Mouse (Mus musculus) limb, embryonic 15.5 days (tissue): ENCODE measurements around the gene Ctps. TPM values are rescaled to one million over a fixed set of nuclear protein-coding genes. Genes with fewer than 3 reads are reported as not detected.

Experiments
- ATAC-seq: fragments of 200-750 bp; cut with Nextera tagmentation; 2 replicates; pipeline ENCODE4 v1.8.0; 2017; ENCODE audit warnings: low read depth, moderate TSS enrichment; ENCODE audit not compliant: insufficient number of reproducible peaks, low FRiP score, low TSS enrichment
- H3K27ac ChIP-seq: fragments of 300-500 bp; sonication (generic); 2 replicates; pipeline ENCODE4 v1.5.1; 2015; ENCODE audit warnings: moderate library complexity, mild to moderate bottlenecking, inconsistent platforms
- H3K27me3 ChIP-seq: fragments of 300-500 bp; sonication (generic); 2 replicates; pipeline ENCODE4 v1.6.1; 2015; ENCODE audit warnings: inconsistent platforms
- H3K36me3 ChIP-seq: fragments of 300-500 bp; sonication (generic); 2 replicates; pipeline ENCODE4 v1.6.1; 2015; ENCODE audit warnings: inconsistent platforms
- H3K4me1 ChIP-seq: fragments of 300-500 bp; sonication (generic); 2 replicates; pipeline ENCODE4 v1.6.1; 2015; ENCODE audit warnings: inconsistent platforms
- H3K4me2 ChIP-seq: fragments of 300-500 bp; sonication (generic); 2 replicates; pipeline ENCODE4 v1.6.1; 2015; ENCODE audit warnings: mild to moderate bottlenecking, inconsistent platforms
- H3K4me3 ChIP-seq: fragments of 300-500 bp; sonication (generic); 2 replicates; pipeline ENCODE4 v1.5.1; 2015; ENCODE audit warnings: mild to moderate bottlenecking, inconsistent platforms
- H3K9ac ChIP-seq: fragments of 300-500 bp; sonication (generic); 2 replicates; pipeline ENCODE4 v1.6.1; 2015; ENCODE audit warnings: inconsistent platforms
- H3K9me3 ChIP-seq: fragments of 300-500 bp; sonication (generic); 2 replicates; pipeline ENCODE4 v1.6.1; 2016; ENCODE audit warnings: inconsistent platforms
- WGBS: fragments of 180-500 bp; shearing (Covaris S2); methylation state at CpG from one replicate; pipeline ENCODE4 v1.1.7; 2015; 5-methylcytosine and 5-hydroxymethylcytosine counted together
- polyA plus RNA-seq: library from polyadenylated mRNA; unstranded; fragments of >200 nt; fragmentation: Nextera tagmentation; extraction: Ambion mirVana; gene quantifications from 2 replicates; pipeline ENCODE4 v1.2.1, GENCODE M21; 2015

The Ctps gene
- 67.6 and 68.6 TPM in 2 replicates for polyA plus RNA-seq

DNA sequence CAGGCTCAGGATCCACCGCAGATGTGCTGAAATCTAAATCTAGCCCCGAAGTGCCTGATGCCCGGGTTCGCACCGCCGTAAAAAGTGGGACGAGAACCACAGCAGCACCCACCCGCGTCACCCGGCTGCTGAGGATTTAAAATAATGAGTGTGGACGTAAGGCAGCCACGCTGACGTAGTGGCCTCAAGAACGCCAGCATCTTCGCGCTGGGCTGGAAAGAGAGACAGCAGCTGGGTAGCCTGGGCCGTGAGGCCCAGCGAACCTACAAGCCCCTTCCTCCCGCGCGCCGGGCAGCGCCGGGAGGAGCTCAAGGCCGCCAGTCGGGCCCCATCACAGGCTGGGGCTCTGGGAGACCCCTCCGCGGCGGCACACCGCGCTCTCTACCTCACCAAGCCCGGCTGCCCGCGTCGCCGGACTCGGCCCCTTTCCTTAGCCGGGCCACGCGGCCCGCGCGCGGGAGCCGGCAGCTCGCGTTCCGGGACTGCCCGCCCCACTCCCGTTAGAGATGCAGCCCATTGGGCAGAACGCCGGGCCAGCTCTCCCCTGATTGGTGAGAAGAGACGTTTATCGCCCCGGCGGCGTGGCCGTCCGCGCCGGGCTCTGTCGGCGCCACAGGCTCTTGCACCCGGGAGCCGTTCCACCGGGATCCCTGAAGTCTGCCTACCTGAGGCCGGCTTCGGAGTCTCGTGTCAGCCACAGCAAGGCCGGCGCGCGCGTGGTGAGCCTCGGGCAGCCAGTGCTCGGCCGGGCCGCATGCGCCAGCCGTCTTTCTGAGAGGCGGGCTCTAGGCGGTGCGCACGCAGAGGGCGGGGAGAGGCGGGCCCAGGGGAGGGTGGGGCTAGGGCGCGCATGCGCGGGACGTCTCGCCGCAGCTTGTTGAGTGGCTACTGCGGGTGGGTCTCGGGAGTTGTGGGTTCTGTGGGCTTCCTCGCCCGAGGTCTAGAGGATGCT lies at the start of gene Ctps:
Gene Ctps, minus strand, starts transcription at position 791 of the 952 bp plus-strand sequence.
- Histone ChIP-seq H3K4me2 (peak within 1 kb of the TSS; percentile 71), H3K27ac (peak within 1 kb of the TSS; percentile 97), H3K27me3 (no peaks in the 10 kb centered on the region), H3K9me3 (no peaks in the 10 kb centered on the region), H3K36me3 (peaks cover 2% of the 10 kb centered on the region), H3K4me1 (peaks cover 32% of the 10 kb centered on the region), H3K4me3 (peak within 1 kb of the TSS; percentile 93), H3K9ac (peak within 1 kb of the TSS; percentile 79)
- ATAC-seq = peak; percentile 96
- WGBS = under 1% methylated on average over 97 of the region's 97 CpGs

- Histone ChIP-seq H3K4me1 (0 out of 2 replicates have a peak, but pooled peaks cover 4% of the 10 kb centered on the region), H3K4me3 (no peak overlapping the region), H3K36me3 (no peaks in the 10 kb centered on the region), H3K27ac (no peak overlapping the region), H3K9me3 (no peaks in the 10 kb centered on the region), H3K27me3 (no peaks in the 10 kb centered on the region), H3K9ac (no peak overlapping the region), H3K4me2 (no peak overlapping the region)
- no peak for ATAC-seq
- WGBS = 65% methylated on average over 13 of the region's 13 CpGs
Measured at GRCm38 (mm10) chr4:120616199-120617025, 46.3 kb upstream of the Ctps start.

DNA sequence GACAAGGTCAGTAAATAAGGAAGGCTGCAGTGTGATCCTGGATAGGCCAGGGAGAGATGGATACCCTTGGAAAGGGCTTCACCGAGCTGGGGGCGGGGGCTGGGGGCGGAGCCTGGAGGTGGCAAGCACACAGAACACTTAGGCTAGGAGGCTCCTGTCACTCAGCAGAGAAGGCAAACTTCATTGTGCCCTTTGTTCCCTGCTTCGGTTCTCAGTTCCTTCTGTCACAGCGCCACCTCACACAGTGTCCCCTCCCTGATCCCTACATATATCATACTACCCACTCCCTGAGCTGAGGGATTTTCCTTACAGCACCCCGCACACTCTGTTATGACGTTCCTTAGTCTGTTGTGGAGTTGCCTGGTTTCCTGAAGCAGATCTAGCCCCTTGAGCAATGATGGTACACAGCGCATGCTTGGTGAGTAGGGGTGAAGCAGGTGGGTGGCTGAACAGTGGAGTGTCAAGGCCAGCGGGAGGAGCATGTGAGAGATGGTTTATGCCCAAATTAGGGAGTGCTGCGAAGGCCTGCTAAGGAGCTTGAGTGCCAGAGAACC lies 45.5 kb upstream of the Ctps start:
- 0 out of 2 replicates have a peak, but pooled peaks cover 4% of the 10 kb centered on the region for H3K4me1 ChIP-seq
- no peak overlapping the region for H3K9ac ChIP-seq
- no peak overlapping the region for H3K4me3 ChIP-seq
- H3K9me3 ChIP-seq = no peaks in the 10 kb centered on the region
- no peak overlapping the region for H3K4me2 ChIP-seq
- H3K36me3 ChIP-seq = no peaks in the 10 kb centered on the region
- WGBS = 31% methylated on average over 10 of the region's 10 CpGs
- no peak overlapping the region for H3K27ac ChIP-seq
- no peaks in the 10 kb centered on the region for H3K27me3 ChIP-seq
- ATAC-seq = no peak; the same call in 1 of the 2 replicates

- Histone ChIP-seq H3K4me3 (no peak overlapping the region), H3K27me3 (no peaks in the 10 kb centered on the region), H3K27ac (no peak overlapping the region), H3K4me2 (no peak overlapping the region), H3K4me1 (0 out of 2 replicates have a peak, but pooled peaks cover 4% of the 10 kb centered on the region), H3K9ac (no peak overlapping the region), H3K9me3 (no peaks in the 10 kb centered on the region), H3K36me3 (no peaks in the 10 kb centered on the region)
- whole genome bisulfite sequencing = 73% methylated on average over 9 of the region's 9 CpGs
- ATAC-seq = no peak
Measured at GRCm38 (mm10) chr4:120614644-120615043, 44.6 kb upstream of the Ctps start.

- H3K4me3 ChIP-seq = no peak overlapping the region
- H3K36me3 ChIP-seq = no peaks in the 10 kb centered on the region
- no peaks in the 10 kb centered on the region for H3K9me3 ChIP-seq
- H3K27me3 ChIP-seq = no peaks in the 10 kb centered on the region
- H3K9ac ChIP-seq = no peak overlapping the region
- H3K27ac ChIP-seq = no peak overlapping the region
- no peak overlapping the region for H3K4me2 ChIP-seq
- H3K4me1 ChIP-seq = 0 out of 2 replicates have a peak, but pooled peaks cover 4% of the 10 kb centered on the region
- 83% methylated on average over 8 of the region's 8 CpGs for WGBS
- no peak for ATAC-seq
Measured at GRCm38 (mm10) chr4:120613691-120614329, 43.7 kb upstream of the Ctps start.

- no peak overlapping the region for H3K4me2 ChIP-seq
- H3K9me3 ChIP-seq = no peaks in the 10 kb centered on the region
- 0 out of 2 replicates have a peak, but pooled peaks cover 4% of the 10 kb centered on the region for H3K4me1 ChIP-seq
- no peak overlapping the region for H3K4me3 ChIP-seq
- H3K36me3 ChIP-seq = no peaks in the 10 kb centered on the region
- H3K9ac ChIP-seq = no peak overlapping the region
- ATAC-seq = no peak
- no peak overlapping the region for H3K27ac ChIP-seq
- WGBS = 33% methylated on average over 9 of the region's 9 CpGs
- H3K27me3 ChIP-seq = no peaks in the 10 kb centered on the region
Measured at GRCm38 (mm10) chr4:120612304-120613080, 42.4 kb upstream of the Ctps start.

DNA sequence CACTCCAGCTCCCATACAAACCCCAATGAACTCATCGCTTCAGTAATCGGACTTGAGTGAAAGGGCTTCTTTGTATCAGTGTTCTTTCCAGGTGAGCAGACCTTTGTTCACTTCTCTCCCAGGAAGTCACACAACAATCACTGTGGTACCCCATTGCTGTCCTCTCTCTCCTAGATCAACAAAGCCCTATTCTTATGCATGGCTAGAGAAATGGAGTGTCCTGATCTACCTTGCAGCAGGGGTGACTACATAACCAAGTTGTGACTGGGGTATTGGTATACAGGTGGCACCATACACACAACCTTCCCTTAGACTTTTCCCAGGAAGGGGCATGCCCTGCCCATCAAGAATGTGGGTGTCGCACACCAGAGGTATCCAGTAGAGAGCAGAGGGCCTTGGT lies 40.9 kb upstream of the Ctps start:
- no peaks in the 10 kb centered on the region for H3K27me3 ChIP-seq
- no peak overlapping the region for H3K4me3 ChIP-seq
- no peak overlapping the region for H3K9ac ChIP-seq
- ATAC-seq = no peak
- H3K9me3 ChIP-seq = no peaks in the 10 kb centered on the region
- WGBS = 90% methylated on average over 3 of the region's 3 CpGs
- no peak overlapping the region for H3K4me2 ChIP-seq
- H3K36me3 ChIP-seq = no peaks in the 10 kb centered on the region
- no peak overlapping the region for H3K27ac ChIP-seq
- H3K4me1 ChIP-seq = 0 out of 2 replicates have a peak, but pooled peaks cover 4% of the 10 kb centered on the region

- H3K4me3 ChIP-seq = no peak overlapping the region
- no peak overlapping the region for H3K9ac ChIP-seq
- H3K4me1 ChIP-seq = no peaks in the 10 kb centered on the region
- no peaks in the 10 kb centered on the region for H3K36me3 ChIP-seq
- no peak overlapping the region for H3K4me2 ChIP-seq
- WGBS = 41% methylated on average over 2 of the region's 3 CpGs
- no peaks in the 10 kb centered on the region for H3K9me3 ChIP-seq
- ATAC-seq = no peak
- H3K27ac ChIP-seq = no peak overlapping the region
- no peaks in the 10 kb centered on the region for H3K27me3 ChIP-seq
Measured at GRCm38 (mm10) chr4:120606941-120607340, 36.9 kb upstream of the Ctps start.

DNA sequence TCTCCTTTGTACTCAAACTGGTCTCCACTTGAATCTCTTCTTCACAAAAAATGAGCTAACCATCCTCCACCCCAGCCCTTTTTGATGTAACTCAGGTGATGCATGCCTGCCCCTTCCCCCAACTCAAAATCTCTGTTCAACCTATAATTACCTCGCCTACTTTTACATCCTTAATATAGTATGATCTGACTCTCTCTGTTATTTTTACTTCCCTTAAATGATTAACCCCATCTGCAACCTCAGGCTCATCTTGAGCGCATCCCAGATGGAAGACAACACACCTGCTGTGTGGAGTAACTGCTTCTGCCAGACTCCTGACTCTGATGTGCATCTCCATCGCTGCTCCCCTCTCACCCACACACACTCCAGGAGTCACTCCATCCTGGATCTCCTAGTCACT lies 32.6 kb upstream of the Ctps start:
- no peak for ATAC-seq
- H3K27ac ChIP-seq = no peak overlapping the region
- H3K4me1 ChIP-seq = no peaks in the 10 kb centered on the region
- WGBS = 73% methylated on average over 3 of the region's 3 CpGs
- H3K9me3 ChIP-seq = no peaks in the 10 kb centered on the region
- H3K9ac ChIP-seq = no peak overlapping the region
- H3K36me3 ChIP-seq = no peaks in the 10 kb centered on the region
- no peak overlapping the region for H3K4me2 ChIP-seq
- no peak overlapping the region for H3K4me3 ChIP-seq
- no peaks in the 10 kb centered on the region for H3K27me3 ChIP-seq

DNA sequence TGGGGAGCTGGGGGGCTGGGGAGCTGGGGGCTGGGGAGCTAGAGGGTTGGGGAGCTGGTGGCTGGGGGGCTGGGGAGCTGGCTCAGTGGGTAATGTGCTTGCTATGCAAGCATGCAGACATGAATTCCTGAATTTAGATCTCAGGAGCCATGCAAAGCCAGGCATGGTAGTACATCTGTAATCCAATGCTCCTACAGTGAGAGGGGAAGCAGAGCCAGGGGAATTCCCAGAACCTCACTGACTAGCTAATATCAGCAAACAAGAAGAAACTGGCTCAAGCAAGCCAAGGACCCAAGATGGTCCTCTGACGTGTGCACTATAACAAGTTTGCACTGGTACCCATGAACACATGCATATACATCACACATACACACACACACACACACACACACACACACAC lies 31.7 kb upstream of the Ctps start:
- Histone ChIP-seq H3K27me3 (no peaks in the 10 kb centered on the region), H3K27ac (no peak overlapping the region), H3K36me3 (no peaks in the 10 kb centered on the region), H3K4me1 (no peaks in the 10 kb centered on the region), H3K9me3 (no peaks in the 10 kb centered on the region), H3K9ac (no peak overlapping the region), H3K4me2 (no peak overlapping the region), H3K4me3 (no peak overlapping the region)
- no peak for ATAC-seq
- WGBS = 60% methylated on average over 1 of the region's 1 CpGs

DNA sequence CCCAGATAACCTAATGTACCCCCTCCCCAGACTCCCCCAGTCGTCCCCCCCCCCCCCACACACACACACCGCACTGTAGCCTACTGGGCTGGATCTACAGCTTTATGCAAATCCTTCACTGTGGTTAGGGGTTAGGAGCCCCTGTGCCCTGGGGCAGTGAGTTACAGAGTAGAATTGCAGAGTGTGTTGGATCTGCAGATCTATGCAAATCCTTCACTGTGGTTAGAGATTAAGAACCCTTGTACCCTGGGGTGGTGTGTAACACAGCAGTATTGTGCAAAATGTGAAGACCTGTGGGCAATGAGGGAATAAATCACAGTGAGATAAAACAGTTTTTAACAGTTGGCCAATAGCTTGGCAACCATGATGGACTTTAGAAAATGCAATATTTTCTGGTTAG lies 28.8 kb upstream of the Ctps start:
- no peak overlapping the region for H3K9ac ChIP-seq
- H3K4me3 ChIP-seq = no peak overlapping the region
- H3K36me3 ChIP-seq = no peaks in the 10 kb centered on the region
- H3K9me3 ChIP-seq = no peaks in the 10 kb centered on the region
- ATAC-seq = no peak
- H3K27ac ChIP-seq = no peak overlapping the region
- WGBS = 18% methylated on average over 2 of the region's 2 CpGs
- H3K4me2 ChIP-seq = no peak overlapping the region
- H3K4me1 ChIP-seq = no peaks in the 10 kb centered on the region
- no peaks in the 10 kb centered on the region for H3K27me3 ChIP-seq
